Mouse (Mus musculus) limb, embryonic 13.5 days (tissue): ENCODE results near the gene Ino80b. TPM values are rescaled to one million over a fixed set of nuclear protein-coding genes. Genes with fewer than 3 reads are reported as not detected.

ENCODE experiments used
- ATAC-seq: fragments of 200-750 bp; cut with Nextera tagmentation; 2 replicates; pipeline ENCODE4 v1.8.0; 2017; ENCODE audit warnings: low read depth, moderate number of reproducible peaks, moderate TSS enrichment; ENCODE audit not compliant: low FRiP score
- H3K27ac ChIP-seq: fragments of 300-500 bp; sonication (generic); 2 replicates; pipeline ENCODE4 v1.5.1; 2015; ENCODE audit warnings: inconsistent platforms, mild to moderate bottlenecking, moderate library complexity
- H3K27me3 ChIP-seq: fragments of 300-500 bp; sonication (generic); 2 replicates; pipeline ENCODE4 v1.6.1; 2015; ENCODE audit warnings: mild to moderate bottlenecking, inconsistent platforms
- H3K36me3 ChIP-seq: fragments of 300-500 bp; sonication (generic); 2 replicates; pipeline ENCODE4 v1.6.1; 2015; ENCODE audit warnings: inconsistent platforms, mild to moderate bottlenecking, moderate library complexity
- H3K4me1 ChIP-seq: fragments of 300-500 bp; sonication (generic); 2 replicates; pipeline ENCODE4 v1.6.1; 2015; ENCODE audit warnings: inconsistent platforms
- H3K4me2 ChIP-seq: fragments of 300-500 bp; sonication (generic); replicated peaks from 2 replicates; pipeline ENCODE4 v1.6.1; 2015; ENCODE audit warnings: inconsistent platforms, mild to moderate bottlenecking, moderate library complexity
- H3K4me3 ChIP-seq: fragments of 300-500 bp; sonication (generic); 2 replicates; pipeline ENCODE4 v1.5.1; 2015; ENCODE audit warnings: moderate library complexity, mild to moderate bottlenecking, inconsistent platforms
- H3K9ac ChIP-seq: fragments of 300-500 bp; sonication (generic); 2 replicates; pipeline ENCODE4 v1.6.1; 2015; ENCODE audit warnings: mild to moderate bottlenecking, inconsistent platforms
- H3K9me3 ChIP-seq: fragments of 300-500 bp; sonication (generic); 2 replicates; pipeline ENCODE4 v1.6.1; 2016; ENCODE audit warnings: inconsistent platforms
- WGBS: fragments of 180-500 bp; shearing (Covaris S2); methylation state at CpG from one replicate; pipeline ENCODE4 v1.1.7; 2015; 5-methylcytosine and 5-hydroxymethylcytosine counted together
- polyA plus RNA-seq: library from polyadenylated mRNA; unstranded; fragments of >200 nt; fragmentation: Nextera tagmentation; extraction: Ambion mirVana; gene quantifications from 2 replicates; pipeline ENCODE4 v1.2.1, GENCODE M21; 2015

Ino80b gene
- polyA plus RNA-seq, 1 experiment from 2014 or later = 12.4 TPM

DNA sequence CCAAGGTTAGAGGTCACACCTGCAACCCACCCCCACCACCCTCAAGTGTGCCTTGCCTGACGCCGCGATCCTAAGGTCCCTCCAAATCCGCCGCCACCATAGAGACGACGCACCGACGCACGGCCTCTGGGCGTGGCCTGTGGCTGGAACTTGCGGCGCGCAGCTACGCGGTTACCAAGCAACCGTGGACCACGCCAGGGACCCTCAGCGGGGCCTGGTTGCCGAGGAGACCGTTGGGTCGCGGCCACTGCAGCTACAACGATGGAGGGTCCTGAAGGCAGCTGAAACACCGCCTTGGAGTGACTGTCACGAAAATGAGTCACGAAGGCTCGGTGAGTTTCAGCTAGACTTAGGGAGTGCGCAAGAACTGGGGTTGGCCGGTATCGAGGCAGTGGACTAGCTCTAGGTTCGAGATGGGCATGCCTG, 31.0 kb upstream of the Ino80b start, which contains the start of the genes Wdr54 and 1700003E16Rik:
Wdr54 (minus strand) TSS at position 139 of the 426 bp plus-strand sequence.
1700003E16Rik (plus strand) TSS at position 146 of the 426 bp plus-strand sequence.
- peak within 1 kb of the TSS; percentile 87 for H3K4me2 ChIP-seq
- no peak within 1 kb of the TSS for H3K27ac ChIP-seq
- peak within 1 kb of the TSS; percentile 66 for H3K9ac ChIP-seq
- peak; percentile 89 for ATAC-seq
- H3K4me3 ChIP-seq = peak within 1 kb of the TSS; percentile 52
- H3K9me3 ChIP-seq = no peaks in the 10 kb centered on the region
- H3K4me1 ChIP-seq = peaks cover 14% of the 10 kb centered on the region
- H3K27me3 ChIP-seq = peaks cover 16% of the 10 kb centered on the region
- H3K36me3 ChIP-seq = peaks cover 23% of the 10 kb centered on the region
- 2% methylated on average over 32 of the region's 32 CpGs for WGBS

DNA sequence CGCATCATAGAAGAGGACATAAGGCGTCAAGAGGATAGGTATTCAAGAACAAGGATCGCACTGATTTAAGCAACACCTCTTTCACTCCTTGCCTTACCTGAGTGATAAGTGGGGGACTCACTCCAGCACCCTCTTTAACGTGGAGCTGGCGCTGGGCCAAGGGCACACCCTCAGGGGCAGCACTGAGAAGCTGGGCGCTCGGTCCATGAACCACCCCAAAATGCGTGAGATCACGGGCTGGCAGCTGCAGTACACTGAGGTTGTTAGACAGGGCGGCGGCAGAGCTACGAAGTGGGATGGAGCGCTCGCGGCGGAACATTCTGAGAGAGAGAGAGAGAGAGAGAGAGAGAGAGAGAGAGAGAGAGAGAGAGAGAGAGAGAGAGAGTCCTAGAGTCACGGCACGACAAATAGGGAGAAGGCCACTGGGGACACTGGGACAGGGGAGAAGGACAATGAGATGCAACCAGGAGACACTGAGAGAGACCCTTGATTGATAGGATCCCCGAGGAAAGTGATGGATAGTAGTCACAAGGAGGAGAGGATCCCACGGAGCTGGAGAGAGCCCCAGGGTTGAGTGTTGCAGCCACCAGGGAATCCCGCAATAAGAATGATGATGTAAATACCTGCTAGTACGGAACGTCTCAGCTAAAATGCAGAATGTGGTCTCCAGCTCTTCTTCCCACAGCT, 30.5 kb upstream of the Ino80b start:
- 7% methylated on average over 23 of the region's 23 CpGs for WGBS
- Histone ChIP-seq H3K36me3 (peaks cover 29% of the 10 kb centered on the region), H3K4me2 (peak overlapping the region; percentile 87), H3K27ac (no peak overlapping the region), H3K9ac (peak overlapping the region; percentile 66), H3K4me3 (peak overlapping the region; percentile 52), H3K27me3 (peaks cover 10% of the 10 kb centered on the region), H3K9me3 (no peaks in the 10 kb centered on the region), H3K4me1 (peaks cover 11% of the 10 kb centered on the region)
- ATAC-seq = peak; percentile 18

DNA sequence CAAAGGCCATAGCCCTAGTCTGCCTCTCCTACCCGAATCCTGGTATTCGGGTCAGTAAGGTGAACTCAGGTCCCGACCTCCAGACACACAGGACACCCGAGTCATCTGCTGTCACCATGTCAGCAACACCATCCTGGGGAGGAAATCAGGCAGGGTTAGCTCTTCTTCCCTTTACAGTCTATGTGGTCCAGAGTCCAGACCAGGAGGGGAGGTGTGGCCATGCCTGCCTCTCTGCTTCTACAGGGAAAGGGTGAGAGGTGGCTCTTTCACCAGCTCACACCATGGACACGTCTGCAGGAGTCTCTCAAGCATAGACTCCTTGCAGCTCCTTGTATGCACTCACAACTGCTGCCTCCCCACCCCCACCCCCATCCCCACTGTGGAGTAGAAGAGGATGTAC, 28.3 kb upstream of the Ino80b start:
- no peak overlapping the region for H3K27ac ChIP-seq
- H3K4me2 ChIP-seq = no peak overlapping the region
- H3K9me3 ChIP-seq = no peaks in the 10 kb centered on the region
- peaks cover 11% of the 10 kb centered on the region for H3K4me1 ChIP-seq
- no peaks in the 10 kb centered on the region for H3K27me3 ChIP-seq
- peaks cover 51% of the 10 kb centered on the region for H3K36me3 ChIP-seq
- WGBS = 65% methylated on average over 5 of the region's 5 CpGs
- H3K9ac ChIP-seq = no peak overlapping the region
- H3K4me3 ChIP-seq = no peak overlapping the region
- ATAC-seq = no peak

DNA sequence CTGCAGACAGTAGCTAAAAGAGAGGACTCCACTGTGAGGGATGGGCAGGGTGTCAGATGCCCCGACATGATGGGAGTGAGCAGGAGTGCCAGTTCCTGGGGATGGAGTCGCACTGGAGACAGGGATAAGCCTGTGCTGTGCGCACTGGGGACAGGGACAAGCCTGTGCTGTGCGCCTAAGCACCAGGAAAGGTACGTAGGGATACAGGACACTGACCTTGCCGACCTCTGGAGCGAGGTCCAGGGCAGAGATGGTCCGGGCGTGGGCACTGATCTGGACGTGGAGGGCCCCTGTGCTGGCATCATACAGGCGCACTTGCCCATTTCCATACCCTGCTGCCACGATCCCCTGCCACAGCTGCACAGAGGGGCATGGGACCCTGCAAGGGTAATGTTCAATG, 27.8 kb upstream of the Ino80b start:
- Histone ChIP-seq H3K27me3 (no peaks in the 10 kb centered on the region), H3K4me3 (no peak overlapping the region), H3K36me3 (peaks cover 55% of the 10 kb centered on the region), H3K4me1 (peaks cover 11% of the 10 kb centered on the region), H3K9me3 (no peaks in the 10 kb centered on the region), H3K27ac (no peak overlapping the region), H3K4me2 (no peak overlapping the region), H3K9ac (no peak overlapping the region)
- 87% methylated on average over 12 of the region's 12 CpGs for WGBS
- no peak for ATAC-seq

DNA sequence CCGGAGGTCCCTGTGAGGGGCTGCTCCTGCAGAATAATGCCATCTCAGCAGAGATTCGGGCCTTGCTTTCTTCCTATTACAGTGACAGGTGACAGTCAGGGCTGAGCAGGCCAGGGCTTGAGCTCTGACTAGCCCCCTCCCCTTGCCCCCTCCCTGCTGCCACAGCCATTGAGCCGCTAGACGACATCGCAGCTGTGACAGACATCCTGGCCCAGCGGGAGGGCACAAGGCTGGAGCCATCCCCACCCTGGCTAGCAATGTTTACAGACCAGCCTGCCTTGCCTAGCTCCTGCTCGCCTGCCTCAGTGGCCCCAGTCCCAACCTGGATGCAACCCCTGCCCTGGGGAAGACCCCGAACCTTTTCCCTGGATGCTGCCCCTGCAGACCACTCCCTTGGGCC, 26.5 kb upstream of the Ino80b start:
- no peak overlapping the region for H3K4me2 ChIP-seq
- H3K36me3 ChIP-seq = peaks cover 68% of the 10 kb centered on the region
- 36% methylated on average over 8 of the region's 8 CpGs for WGBS
- no peak for ATAC-seq
- H3K27me3 ChIP-seq = no peaks in the 10 kb centered on the region
- 0 out of 2 replicates have a peak overlapping the region, but pooled peaks have one; percentile 13 for H3K9ac ChIP-seq
- no peaks in the 10 kb centered on the region for H3K9me3 ChIP-seq
- no peak overlapping the region for H3K27ac ChIP-seq
- H3K4me3 ChIP-seq = no peak overlapping the region
- peaks cover 11% of the 10 kb centered on the region for H3K4me1 ChIP-seq

DNA sequence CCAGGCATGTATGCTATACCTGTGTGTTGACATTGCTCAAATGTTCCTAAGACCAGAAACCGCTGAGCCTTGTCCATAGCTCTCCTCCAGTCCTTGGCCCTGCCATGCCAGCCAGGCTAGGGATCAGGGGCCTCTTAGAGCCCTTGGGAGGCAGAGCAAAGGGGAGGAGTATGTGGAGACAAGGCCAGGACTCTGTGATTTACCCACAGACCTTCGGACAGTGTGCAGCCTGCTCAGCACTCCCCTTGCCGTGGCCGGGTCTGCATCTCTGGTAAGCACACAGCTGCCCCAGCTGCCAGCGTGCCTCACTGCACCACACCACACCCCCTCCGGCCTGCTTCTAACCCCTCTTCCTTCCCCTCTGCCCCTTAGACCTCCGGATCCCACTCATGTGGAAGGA, 22.0 kb upstream of the Ino80b start:
- Histone ChIP-seq H3K27me3 (no peaks in the 10 kb centered on the region), H3K4me3 (no peak overlapping the region), H3K36me3 (peaks cover 77% of the 10 kb centered on the region), H3K9ac (no peak overlapping the region), H3K9me3 (no peaks in the 10 kb centered on the region), H3K4me1 (peaks cover 21% of the 10 kb centered on the region), H3K4me2 (no peak overlapping the region), H3K27ac (no peak overlapping the region)
- WGBS = 67% methylated on average over 7 of the region's 7 CpGs
- ATAC-seq = 0 out of 2 replicates have a peak, but pooled peaks have one; percentile 25

DNA sequence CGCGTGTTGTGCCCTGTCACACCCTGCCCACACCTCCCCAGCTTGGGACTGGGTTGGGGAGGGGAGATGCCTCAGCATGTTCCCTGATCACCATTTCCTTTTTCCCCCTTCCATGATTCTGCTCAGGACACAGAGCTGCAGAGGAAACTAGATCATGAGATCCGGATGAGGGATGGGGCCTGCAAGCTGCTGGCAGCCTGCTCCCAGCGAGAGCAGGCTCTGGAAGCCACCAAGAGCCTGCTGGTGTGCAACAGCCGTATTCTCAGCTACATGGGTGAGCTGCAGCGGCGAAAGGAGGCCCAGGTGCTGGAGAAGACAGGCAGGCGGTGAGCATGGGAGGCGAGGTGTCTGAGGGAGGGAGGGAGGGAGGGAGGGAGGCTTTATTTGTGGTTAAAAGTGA, 20.6 kb upstream of the Ino80b start:
- Histone ChIP-seq H3K4me3 (no peak overlapping the region), H3K27me3 (no peaks in the 10 kb centered on the region), H3K36me3 (peaks cover 62% of the 10 kb centered on the region), H3K4me2 (no peak overlapping the region), H3K27ac (peak overlapping the region; percentile 58; the same call in 1 of the 2 replicates), H3K4me1 (peaks cover 33% of the 10 kb centered on the region), H3K9me3 (no peaks in the 10 kb centered on the region), H3K9ac (peak overlapping the region; percentile 31; the same call in 1 of the 2 replicates)
- WGBS = 48% methylated on average over 9 of the region's 9 CpGs
- no peak for ATAC-seq

DNA sequence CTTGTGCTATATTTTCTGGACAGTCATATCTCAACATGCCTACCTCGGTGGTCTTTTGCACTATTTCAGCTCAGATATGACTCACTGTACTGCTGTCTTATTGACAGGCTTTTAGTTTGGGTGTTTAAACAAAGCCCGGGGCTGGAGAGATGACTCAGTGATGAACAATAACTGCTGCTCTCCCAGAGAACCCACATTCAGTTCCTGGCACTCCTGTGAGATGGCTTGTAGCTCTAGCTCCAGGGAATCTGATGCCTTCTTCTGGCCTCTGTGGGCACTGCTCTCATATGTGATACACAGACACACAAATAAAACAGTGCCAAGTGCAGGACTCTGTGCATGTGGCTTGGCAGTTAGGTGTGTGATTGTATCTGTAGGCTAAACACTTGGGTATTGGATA, 20.0 kb upstream of the Ino80b start:
- Histone ChIP-seq H3K9ac (no peak overlapping the region), H3K4me2 (no peak overlapping the region), H3K9me3 (no peaks in the 10 kb centered on the region), H3K4me3 (no peak overlapping the region), H3K4me1 (peaks cover 34% of the 10 kb centered on the region), H3K36me3 (peaks cover 56% of the 10 kb centered on the region), H3K27ac (peak overlapping the region; percentile 28; the same call in 1 of the 2 replicates), H3K27me3 (no peaks in the 10 kb centered on the region)
- WGBS = 73% methylated on average over 2 of the region's 2 CpGs
- ATAC-seq = no peak

DNA sequence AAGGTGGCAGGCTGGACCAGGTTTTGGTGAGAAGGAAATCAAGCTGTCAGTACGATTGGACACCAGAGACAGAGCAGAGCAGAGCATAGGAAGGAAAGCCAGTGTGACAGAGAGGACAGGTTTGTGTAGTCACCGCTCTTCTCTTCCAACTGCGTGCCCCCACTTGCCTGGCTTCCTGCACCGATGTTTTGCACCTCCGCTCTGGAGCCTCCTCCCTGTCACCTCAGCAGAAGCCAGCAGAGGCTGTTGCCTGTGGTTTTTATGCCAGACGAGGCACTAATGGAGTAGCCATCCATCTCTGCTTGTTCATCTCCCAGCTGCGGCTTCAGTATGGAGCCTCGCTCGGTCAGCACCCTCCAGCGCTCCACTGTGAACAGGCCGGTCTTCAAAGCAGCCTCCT, 17.7 kb upstream of the Ino80b start:
- Histone ChIP-seq H3K4me1 (peaks cover 55% of the 10 kb centered on the region), H3K27me3 (no peaks in the 10 kb centered on the region), H3K4me3 (no peak overlapping the region), H3K9me3 (no peaks in the 10 kb centered on the region), H3K27ac (no peak overlapping the region), H3K36me3 (peaks cover 42% of the 10 kb centered on the region), H3K9ac (peak overlapping the region; percentile 69; the same call in 1 of the 2 replicates), H3K4me2 (peak overlapping the region; percentile 70)
- no peak for ATAC-seq
- WGBS = 39% methylated on average over 11 of the region's 11 CpGs

DNA sequence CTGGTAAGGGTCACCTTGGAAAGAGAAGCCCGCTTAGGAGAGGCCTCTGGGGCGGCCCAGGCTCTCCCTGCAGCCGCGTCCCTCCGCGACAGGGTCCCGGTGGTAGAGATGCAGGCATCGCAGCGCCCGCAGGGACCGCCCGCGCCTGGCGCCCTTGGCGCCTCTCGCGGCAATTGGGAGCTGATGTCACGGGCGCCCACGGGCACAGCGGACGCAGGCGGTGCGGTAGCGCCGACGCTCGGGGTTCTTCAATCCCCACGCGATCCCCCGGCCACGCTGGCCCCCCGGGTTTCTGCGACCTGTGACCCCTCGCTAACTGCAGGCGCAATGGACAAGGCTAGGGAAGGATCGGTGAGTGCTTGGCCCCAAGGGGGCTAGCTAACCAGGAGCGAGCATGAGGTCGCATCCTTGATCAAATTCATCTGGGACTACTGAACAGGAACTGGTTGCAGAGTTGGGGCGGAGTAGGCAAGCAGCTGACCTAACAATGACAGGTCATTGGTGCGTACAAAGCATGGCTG, 17.0 kb upstream of the Ino80b start:
- peaks cover 36% of the 10 kb centered on the region for H3K36me3 ChIP-seq
- peaks cover 57% of the 10 kb centered on the region for H3K4me1 ChIP-seq
- H3K9ac ChIP-seq = peak overlapping the region; percentile 69
- no peaks in the 10 kb centered on the region for H3K9me3 ChIP-seq
- 5% methylated on average over 41 of the region's 41 CpGs for WGBS
- peak overlapping the region; percentile 37 for H3K4me3 ChIP-seq
- 0 out of 2 replicates have a peak overlapping the region, but pooled peaks have one; percentile 15 for H3K27ac ChIP-seq
- no peaks in the 10 kb centered on the region for H3K27me3 ChIP-seq
- no peak for ATAC-seq
- peak overlapping the region; percentile 70 for H3K4me2 ChIP-seq

DNA sequence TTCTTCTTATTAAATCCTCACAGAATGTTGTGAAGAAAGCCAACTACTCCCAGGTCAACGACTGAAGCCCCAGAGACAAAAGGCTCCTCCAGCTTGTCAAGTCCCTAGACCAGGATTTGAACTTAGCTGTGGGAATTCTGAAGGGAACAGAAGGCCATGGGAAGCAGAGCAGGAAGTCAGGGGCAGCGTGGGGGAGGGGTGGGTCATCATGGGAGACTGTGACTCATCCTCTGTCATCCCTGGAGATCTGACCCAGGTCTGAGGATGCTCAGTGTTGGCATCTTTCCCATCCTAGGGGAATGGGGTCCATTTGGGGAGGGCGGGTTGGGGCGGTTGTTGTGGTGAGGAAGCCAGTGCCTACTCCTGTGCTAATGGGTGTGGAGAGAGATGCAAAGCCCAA, 16.4 kb upstream of the Ino80b start:
- H3K4me2 ChIP-seq = peak overlapping the region; percentile 70
- WGBS = 35% methylated on average over 4 of the region's 4 CpGs
- H3K4me1 ChIP-seq = peaks cover 57% of the 10 kb centered on the region
- no peaks in the 10 kb centered on the region for H3K9me3 ChIP-seq
- no peaks in the 10 kb centered on the region for H3K27me3 ChIP-seq
- no peak overlapping the region for H3K27ac ChIP-seq
- no peak for ATAC-seq
- peaks cover 30% of the 10 kb centered on the region for H3K36me3 ChIP-seq
- peak overlapping the region; percentile 69 for H3K9ac ChIP-seq
- H3K4me3 ChIP-seq = peak overlapping the region; percentile 37

DNA sequence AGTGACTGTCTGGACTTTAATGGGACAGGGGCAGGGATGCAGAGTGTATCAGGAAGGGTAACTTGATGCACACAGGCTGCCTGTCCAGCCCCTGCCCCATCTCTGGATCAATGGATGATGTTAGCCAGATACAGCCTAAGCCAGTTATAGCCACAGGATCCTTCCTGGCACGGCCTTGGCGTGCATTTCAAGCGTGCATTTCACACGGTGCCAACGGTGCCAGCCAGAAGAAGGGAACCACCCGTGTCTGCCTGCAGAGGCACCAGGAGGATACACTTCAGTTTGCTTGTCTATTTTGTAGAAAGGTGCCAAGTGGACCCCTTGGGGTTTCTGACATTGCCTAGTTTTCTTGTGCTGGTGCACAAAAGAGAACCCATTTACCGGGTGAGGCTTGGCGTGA, 14.8 kb upstream of the Ino80b start:
- ATAC-seq = no peak
- whole genome bisulfite sequencing = 85% methylated on average over 8 of the region's 8 CpGs
- Histone ChIP-seq H3K4me1 (peaks cover 63% of the 10 kb centered on the region), H3K27ac (no peak overlapping the region), H3K4me2 (peak overlapping the region; percentile 94), H3K4me3 (no peak overlapping the region), H3K9ac (no peak overlapping the region), H3K36me3 (peaks cover 18% of the 10 kb centered on the region), H3K27me3 (no peaks in the 10 kb centered on the region), H3K9me3 (no peaks in the 10 kb centered on the region)
